Mouse (Mus musculus) monocyte, adult 2 months (primary cell): ENCODE results near the gene Mrgprb3.

Experiments used
- DNase-seq, 2 experiments: peaks; one replicate each; pipeline ENCODE4 v3.0.0; 2022; ENCODE audit warnings: low spot score in 2 of 2, low read depth in 1 of 2

Mrgprb3 gene

GRCm38 (mm10) chr7:48643711-48644110, at the start of gene Mrgprb3:
Gene Mrgprb3 (minus strand): TSS chr7:48643811.
- DNase-seq = no peak
